Mouse (Mus musculus) kidney, adult 2 months (tissue): Measurements from ENCODE around the gene AI661453. TPM values are rescaled to one million over a fixed set of nuclear protein-coding genes. Genes with fewer than 3 reads are reported as not detected.

Source experiments
- DNase-seq: peaks from one replicate; pipeline ENCODE4 v3.0.0; 2021
- H3K27ac ChIP-seq: fragments of 200-500 bp; 2 replicates; pipeline ENCODE4 v1.5.1; 2012; ENCODE audit warnings: low read depth, low read length, control low read depth, inconsistent platforms; ENCODE audit not compliant: insufficient read depth
- H3K27me3 ChIP-seq: fragments of 200-500 bp; replicated peaks from 2 replicates; pipeline ENCODE4 v1.6.1; 2012; ENCODE audit warnings: mild to moderate bottlenecking, moderate library complexity, low read length, inconsistent platforms; ENCODE audit not compliant: control insufficient read depth, insufficient read depth
- H3K36me3 ChIP-seq: fragments of 200-500 bp; 2 replicates; pipeline ENCODE4 v1.6.1; 2012; ENCODE audit warnings: mild to moderate bottlenecking, moderate library complexity, low read length, inconsistent platforms; ENCODE audit not compliant: control insufficient read depth, insufficient read depth
- H3K4me1 ChIP-seq: fragments of 200-500 bp; 2 replicates; pipeline ENCODE4 v1.6.1; 2011; ENCODE audit warnings: low read length; ENCODE audit not compliant: control insufficient read depth, insufficient read depth
- H3K4me3 ChIP-seq: fragments of 200-500 bp; 2 replicates; pipeline ENCODE4 v1.5.1; 2011; ENCODE audit warnings: mild to moderate bottlenecking, low read depth, low read length, control low read depth; ENCODE audit not compliant: insufficient read depth
- CTCF ChIP-seq: fragments of 200-500 bp; conservative IDR thresholded peaks from 2 replicates; pipeline ENCODE4 v1.5.1; 2011; ENCODE audit warnings: low read depth, mild to moderate bottlenecking, control low read depth, low read length, moderate library complexity, mixed read lengths; ENCODE audit not compliant: insufficient read depth, insufficient read length
- POLR2A ChIP-seq: fragments of 200-500 bp; IDR thresholded peaks from one replicate; pipeline ENCODE4 v1.6.1; 2011; ENCODE audit warnings: low read depth, low read length, control low read depth
- WGBS: fragments of 180-500 bp; shearing (Covaris S2); methylation state at CpG from one replicate; pipeline ENCODE4 v1.1.7; 2018; 5-methylcytosine and 5-hydroxymethylcytosine counted together
- polyA plus RNA-seq: library from polyadenylated mRNA; depleted of rRNA; stranded (reverse); fragments of >200 nt; gene quantifications from 2 replicates; pipeline ENCODE4 v1.2.3, GENCODE M21; 2012; rRNA removed

AI661453 gene
- polyA plus RNA-seq, 1 experiment: 9.7 TPM

GRCm38 (mm10) chr17:47515180-47515844 is 78.9 kb downstream of the AI661453 start:
- DNase-seq: no peak
- H3K4me1 ChIP-seq: peaks cover 14% of the 10 kb centered on the region; the same call in 1 of the 2 replicates
- TF ChIP-seq CTCF (no peak), POLR2A (no peak)
- no peaks in the 10 kb centered on the region for H3K36me3 ChIP-seq
- no peak overlapping the region for H3K4me3 ChIP-seq
- WGBS: 78% methylated on average over 7 of the region's 7 CpGs
- H3K27me3 ChIP-seq: no peaks in the 10 kb centered on the region
- no peak overlapping the region for H3K27ac ChIP-seq

DNA sequence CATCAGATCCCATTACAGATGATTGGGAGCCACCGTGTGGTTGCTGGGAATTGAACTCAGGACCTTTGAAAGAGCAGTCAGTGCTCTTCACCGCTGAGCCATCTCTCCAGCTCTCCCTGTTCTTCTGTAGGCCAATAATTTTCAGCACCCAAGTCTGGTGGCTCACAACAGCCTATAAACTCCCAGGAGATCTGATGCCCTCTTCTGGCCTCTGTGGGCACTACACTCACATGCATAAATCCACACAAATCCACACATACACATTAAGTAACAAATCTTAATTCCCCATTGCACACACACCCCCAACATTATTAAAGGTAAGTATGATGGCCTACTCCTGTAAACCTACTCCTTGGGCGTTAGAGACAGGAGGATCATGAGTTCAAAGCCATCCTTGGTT is 79.8 kb downstream of the AI661453 start:
- H3K27ac ChIP-seq: no peak overlapping the region
- H3K4me3 ChIP-seq: no peak overlapping the region
- DNase-seq: no peak
- 99% methylated on average over 3 of the region's 3 CpGs for WGBS
- no peaks in the 10 kb centered on the region for H3K27me3 ChIP-seq
- TF ChIP-seq POLR2A (no peak), CTCF (0 out of 2 replicates have a peak, but pooled peaks have one; percentile 6)
- H3K36me3 ChIP-seq: no peaks in the 10 kb centered on the region
- H3K4me1 ChIP-seq: peaks cover 11% of the 10 kb centered on the region; the same call in 1 of the 2 replicates

DNA sequence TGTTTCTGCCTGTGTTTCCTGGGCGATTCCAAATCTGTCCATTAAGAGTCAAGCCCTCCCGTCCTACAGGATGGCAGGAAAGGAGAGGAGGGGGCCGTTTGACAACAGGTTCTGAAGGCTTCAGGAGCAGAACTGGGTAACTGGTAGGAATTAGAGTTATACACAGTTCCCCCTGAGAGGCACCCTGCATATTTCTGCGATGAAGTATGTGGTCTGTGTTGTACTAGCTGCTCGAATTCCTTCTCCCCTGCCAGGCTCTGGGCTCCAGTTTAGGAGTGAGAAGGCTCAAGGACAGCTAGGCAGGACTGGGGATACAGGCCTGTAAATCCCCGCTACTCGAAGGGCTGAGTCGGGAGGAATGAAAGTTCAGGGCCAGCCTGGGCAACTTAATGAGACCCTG is 81.8 kb downstream of the AI661453 start:
- 25% methylated on average over 8 of the region's 8 CpGs for WGBS
- no peaks in the 10 kb centered on the region; the same call in 1 of the 2 replicates for H3K4me1 ChIP-seq
- peak; percentile 35 for DNase-seq
- H3K27me3 ChIP-seq: no peaks in the 10 kb centered on the region
- H3K27ac ChIP-seq: peak overlapping the region; percentile 13
- H3K36me3 ChIP-seq: no peaks in the 10 kb centered on the region
- H3K4me3 ChIP-seq: no peak overlapping the region
- TF ChIP-seq POLR2A: no peak
- TF ChIP-seq CTCF: no peak

Other genes with a start within 250 kb of the AI661453 start
- 28.5 and 30.8 TPM in 2 replicates for gene Mrps10, start 67.7 kb upstream of the AI661453 start, polyA plus RNA-seq
- gene Guca1b, start 51.2 kb upstream of the AI661453 start, polyA plus RNA-seq: 0.91 and 0.95 TPM in 2 replicates
- 0.91 and 1.4 TPM in 2 replicates for gene Guca1a, start 36.0 kb upstream of the AI661453 start, polyA plus RNA-seq
- gene 1700001C19Rik, start 761 bp downstream of the AI661453 start, polyA plus RNA-seq: 0.09 and 0.23 TPM in 2 replicates
- gene Taf8, start 65.7 kb downstream of the AI661453 start, polyA plus RNA-seq: 22.9 and 23.7 TPM in 2 replicates
- gene Ccnd3, start 68.4 kb downstream of the AI661453 start, polyA plus RNA-seq: 148 and 152 TPM in 2 replicates
- gene Bysl, start 174.9 kb downstream of the AI661453 start, polyA plus RNA-seq: 7.9 and 8.3 TPM in 2 replicates
- gene Med20, start 175.0 kb downstream of the AI661453 start, polyA plus RNA-seq: 22.8 and 25.3 TPM in 2 replicates
- 0.45 and 0.64 TPM in 2 replicates for gene Gm20517, start 175.0 kb downstream of the AI661453 start, polyA plus RNA-seq
- 5.1 and 5.3 TPM in 2 replicates for gene Usp49, start 194.1 kb downstream of the AI661453 start, polyA plus RNA-seq